In genomic region chr7:139877167-139877792, GRCm38 (mm10) we compare ENCODE assay signal across 7 mouse cellular contexts. TPM values are rescaled to one million over a fixed set of nuclear protein-coding genes. Genes with fewer than 3 reads are reported as not detected.
A peak's percentile ranks its signal among the peaks of the same experiment; 100 is the strongest.
DNase-seq lines count a peak whose midpoint lies in the region; ATAC-seq and TF ChIP-seq lines count a peak whose summit lies in the region.

No protein-coding gene starts in this region.

- H3K27ac ChIP-seq in liver, adult 2 months (replicated peaks; ENCODE audit: insufficient read depth, low read depth, low read length) = no peak overlapping the region
- H3K27ac ChIP-seq in heart, embryonic 11.5 days (ENCODE audit: low read depth, low read length) = no peak overlapping the region

- 0 out of 2 replicates have a peak, but pooled peaks have one; percentile 33 for TF ChIP-seq CTCF in liver, adult 2 months (IDR thresholded peaks at IDR 0.05; ENCODE audit: low read depth, low read length)

- H3K79me2 ChIP-seq in liver, adult 2 months (ENCODE audit: control insufficient read depth, insufficient read depth, low read length) = no peaks in the 10 kb centered on the region

- no peaks in the 10 kb centered on the region for H3K9me3 ChIP-seq in heart, embryonic 11.5 days (replicated peaks; ENCODE audit: control insufficient read depth, low read length)

- 70% methylated on average over 10 of the region's 10 CpGs for WGBS in liver, adult 2 months
- WGBS in heart, embryonic 11.5 days (ENCODE audit: insufficient replicate concordance) = 65% methylated on average over 10 of the region's 10 CpGs

- no peaks in the 10 kb centered on the region for H3K4me1 ChIP-seq in liver, adult 2 months (ENCODE audit: control insufficient read depth, insufficient read depth, low read length)
- H3K4me1 ChIP-seq in heart, embryonic 11.5 days (ENCODE audit: control insufficient read depth, insufficient read depth, low read length) = no peaks in the 10 kb centered on the region

- no peak for DNase-seq in liver, adult 2 months (ENCODE audit: extremely low read depth, low read depth, low spot score)
- DNase-seq in liver (no peak), ZHBTc4 (ENCODE audit: low read depth, low spot score) (peak; percentile 13)
- peak; percentile 36 to 52 for DNase-seq in cerebellum, postnatal 4 days (ENCODE audit: low spot score in 2 of 2)
- DNase-seq in layer of hippocampus, adult 9-10 months (ENCODE audit: low spot score) = peak; percentile 36
- DNase-seq in right cerebral cortex, postnatal 25 days = peak; percentile 59

- H3K27me3 ChIP-seq in liver, adult 2 months (ENCODE audit: control insufficient read depth, insufficient read depth, low read length) = no peaks in the 10 kb centered on the region
- peaks cover 2% of the 10 kb centered on the region; the same call in 1 of the 2 replicates for H3K27me3 ChIP-seq in heart, embryonic 11.5 days (ENCODE audit: control insufficient read depth, insufficient read depth, low read length)

- no peak overlapping the region for H3K4me3 ChIP-seq in liver, adult 2 months (ENCODE audit: insufficient read depth, low read depth, low read length)
- H3K4me3 ChIP-seq in heart, embryonic 11.5 days (ENCODE audit: low read depth, low read length) = no peak overlapping the region

- TF ChIP-seq POLR2A in liver, adult 2 months (IDR thresholded peaks at IDR 0.05; ENCODE audit: extremely low read depth, insufficient read depth, low read length) = no peak

- no peaks in the 10 kb centered on the region for H3K36me3 ChIP-seq in liver, adult 2 months (ENCODE audit: control insufficient read depth, insufficient read depth, low read length)
- no peaks in the 10 kb centered on the region for H3K36me3 ChIP-seq in heart, embryonic 11.5 days (ENCODE audit: control insufficient read depth, insufficient read depth, low read length)

- H3K9ac ChIP-seq in liver, adult 2 months (ENCODE audit: low read depth, low read length) = no peak overlapping the region
- no peak overlapping the region for H3K9ac ChIP-seq in heart, embryonic 11.5 days (ENCODE audit: low read depth, low read length)

- no peak overlapping the region for H3K4me2 ChIP-seq in heart, embryonic 11.5 days

- ATAC-seq in heart, embryonic 11.5 days (replicated peaks; ENCODE audit: insufficient number of reproducible peaks, low FRiP score, low TSS enrichment) = no peak

RNA-seq across cellular contexts. Expression of gene Kndc1, which starts 17.2 kb away (rescaled TPM):
- total RNA-seq in liver, adult 2 months (2014; rRNA removed) = 0.07 and 0.09 TPM in 2 replicates
- not detected in 2 replicates for polyA plus RNA-seq in liver, adult 2 months (2012; rRNA removed)
- 0.03 TPM in 1 of 2 replicates, not detected in the other for polyA plus RNA-seq in heart, embryonic 11.5 days (2014; fragmentation: Nextera tagmentation; extraction: Ambion mirVana)

RNA-seq across cellular contexts. Expression of gene Adgra1, which starts 43.3 kb away (rescaled TPM):
- total RNA-seq in liver, adult 2 months (2014; rRNA removed) = not detected in 2 replicates
- not detected in 2 replicates for polyA plus RNA-seq in liver, adult 2 months (2012; rRNA removed)
- not detected in 2 replicates for polyA plus RNA-seq in heart, embryonic 11.5 days (2014; fragmentation: Nextera tagmentation; extraction: Ambion mirVana)

Comparison
In these comparisons a context has a peak if more than half of its experiments do, and no peak if none do; other contexts are left out.
1. DNase-seq: peak in ZHBTc4 (single experiment), cerebellum, postnatal 4 days (2 of 2), layer of hippocampus, adult 9-10 months (single experiment) and right cerebral cortex, postnatal 25 days (single experiment); none in liver, adult 2 months (single experiment) and liver (single experiment).